Mouse (Mus musculus): Measurements from ENCODE around the gene Asic4. TPM values are rescaled to one million over a fixed set of nuclear protein-coding genes. Genes with fewer than 3 reads are reported as not detected.
A peak's percentile ranks its signal among the peaks of the same experiment; 100 is the strongest.

Asic4 gene
- total RNA-seq, 2 experiments from 2014 or later = not detected

DNA sequence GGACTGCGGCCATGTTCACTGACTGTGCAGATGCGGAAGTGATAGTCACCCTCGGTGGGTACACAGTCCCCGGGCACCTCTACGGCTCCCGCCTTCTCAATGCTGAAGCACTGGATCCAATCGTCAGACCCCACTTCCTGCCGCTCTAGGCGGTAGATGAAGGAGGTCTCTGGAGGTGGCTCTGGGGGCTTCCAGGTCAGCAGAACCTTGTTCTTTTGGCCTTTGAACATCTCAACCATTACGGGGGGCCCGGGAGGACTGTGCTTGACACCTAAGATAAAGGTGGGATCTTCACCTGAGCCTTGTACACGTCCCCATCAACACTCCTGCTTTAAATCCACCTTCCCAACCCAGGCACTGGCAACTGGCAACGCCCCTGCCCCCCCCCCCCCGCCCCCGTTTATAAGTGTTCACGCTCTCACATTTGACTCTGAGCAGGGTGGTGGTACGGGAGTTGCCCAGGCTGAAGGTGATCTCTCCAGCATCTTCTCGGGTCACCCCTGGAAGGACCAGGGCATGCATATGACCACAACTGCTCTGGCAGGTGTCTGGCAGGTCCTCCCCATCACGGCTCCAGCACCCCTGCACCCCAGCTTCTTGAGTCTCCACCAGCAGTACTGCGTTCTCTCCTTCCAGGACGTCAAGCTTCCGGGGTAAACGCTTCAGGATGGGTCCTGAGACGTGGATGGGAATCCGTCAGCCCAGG is 52.9 kb downstream of the Asic4 start:
- no peak for DNase-seq (ENCODE audit: low spot score)

DNA sequence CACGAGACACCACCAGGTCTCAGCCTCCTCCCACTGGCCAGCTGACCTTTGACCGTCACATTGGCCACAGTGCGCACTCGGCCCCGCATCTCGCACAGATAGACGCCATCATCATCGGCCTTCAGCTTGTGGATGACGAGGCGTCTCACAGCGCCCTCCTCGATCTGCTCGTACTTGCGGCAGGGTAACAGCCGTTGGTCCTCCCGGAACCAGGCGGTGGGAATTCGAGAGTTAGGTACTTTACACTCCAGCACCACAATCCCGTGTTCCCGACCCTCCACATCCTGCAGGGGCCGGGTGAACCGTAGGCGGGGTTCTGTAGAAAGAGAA is 53.4 kb downstream of the Asic4 start:
- DNase-seq (ENCODE audit: low spot score) = no peak

DNA sequence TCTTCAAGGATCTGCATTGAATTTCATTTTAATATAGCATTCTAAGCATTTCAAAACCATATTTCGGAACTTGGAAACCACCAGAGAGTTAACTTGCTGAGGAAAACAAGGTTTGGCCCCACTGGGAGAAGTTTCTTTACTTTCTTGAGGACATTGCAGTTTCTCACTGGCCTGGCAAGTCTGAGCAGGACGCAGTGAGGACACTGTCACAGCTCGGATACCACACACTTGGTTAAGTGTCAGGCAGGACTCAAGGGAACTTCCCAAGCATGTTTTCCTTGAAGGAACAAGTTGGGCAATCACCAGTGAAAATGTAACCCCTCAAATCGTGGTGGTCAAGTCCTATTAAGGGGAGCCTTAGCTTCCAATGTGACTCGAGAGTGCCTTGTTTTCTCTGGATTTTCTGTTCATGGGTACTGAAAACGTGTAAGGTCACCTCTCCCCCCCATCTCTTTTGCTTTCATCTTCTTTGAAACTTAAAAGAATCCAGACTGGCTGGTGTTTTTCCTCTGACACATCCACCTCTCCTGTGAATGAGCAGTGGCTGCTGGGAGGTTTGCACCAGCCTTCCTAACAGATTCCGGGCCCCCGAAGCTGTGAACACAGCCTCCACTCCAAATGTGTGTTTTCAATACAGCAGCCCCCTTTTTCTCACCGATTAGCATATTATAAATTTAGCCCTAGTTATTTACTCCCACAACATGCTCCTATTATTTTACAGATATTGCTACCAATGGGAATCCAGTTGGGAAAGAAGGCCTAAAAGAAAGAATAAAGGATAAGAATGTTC is 54.2 kb downstream of the Asic4 start:
- DNase-seq (ENCODE audit: low spot score) = no peak

GRCm38 (mm10) chr1:75505159-75505955 is 55.1 kb downstream of the Asic4 start:
- DNase-seq (ENCODE audit: low spot score) = peak; percentile 64

- DNase-seq (ENCODE audit: low spot score) = peak; percentile 57
Observed at GRCm38 (mm10) chr1:75505956-75506831, 56.0 kb downstream of the Asic4 start, which contains the start of gene Obsl1. Obsl1 (minus strand) TSS chr1:75506452.

DNA sequence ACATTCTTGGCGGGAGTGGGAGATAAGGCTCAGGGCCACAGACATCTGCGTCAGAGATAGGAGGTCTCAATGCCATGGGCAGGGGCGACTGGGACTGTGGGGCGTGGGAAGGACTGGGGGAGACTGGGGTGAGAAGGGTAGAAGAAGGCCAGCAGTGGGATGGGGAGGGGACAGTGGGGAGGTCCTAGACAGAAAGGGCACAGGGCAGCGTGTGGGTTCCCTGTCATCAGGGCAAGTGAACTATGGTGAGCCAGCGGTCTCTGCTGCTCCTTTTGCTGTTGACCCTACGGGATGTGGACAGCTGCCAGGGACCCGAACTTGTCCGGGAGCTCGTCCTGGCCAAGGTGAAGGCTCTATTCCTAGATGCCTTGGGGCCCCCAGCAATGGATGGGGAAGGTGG is 56.8 kb downstream of the Asic4 start, which contains the start of gene Inha:
Inha (plus strand) TSS at position 72 of the 400 bp plus-strand sequence.
- DNase-seq (ENCODE audit: low spot score) = no peak

GRCm38 (mm10) chr1:75509586-75509985 is 59.4 kb downstream of the Asic4 start:
- DNase-seq (ENCODE audit: low spot score) = no peak

DNA sequence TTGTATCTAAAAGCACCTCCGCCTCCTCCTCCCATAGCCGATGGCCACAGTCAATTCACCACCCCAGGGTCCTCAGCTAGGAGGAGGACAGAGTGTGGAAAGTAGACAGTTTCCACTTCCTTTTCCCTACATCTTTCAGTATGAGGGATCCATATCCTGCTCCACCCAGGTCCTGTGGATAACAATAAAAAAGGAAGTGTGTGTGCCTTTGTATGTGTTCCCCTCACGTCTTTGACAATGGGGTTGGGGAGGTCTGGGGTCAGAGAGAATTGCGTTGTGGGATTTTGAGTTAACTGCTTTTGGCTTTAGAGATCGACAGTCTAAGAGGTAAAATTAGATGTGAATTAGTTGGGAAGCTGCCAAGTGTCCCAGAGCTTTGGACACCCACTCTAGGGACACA is 59.9 kb downstream of the Asic4 start:
- no peak for DNase-seq (ENCODE audit: low spot score)

DNA sequence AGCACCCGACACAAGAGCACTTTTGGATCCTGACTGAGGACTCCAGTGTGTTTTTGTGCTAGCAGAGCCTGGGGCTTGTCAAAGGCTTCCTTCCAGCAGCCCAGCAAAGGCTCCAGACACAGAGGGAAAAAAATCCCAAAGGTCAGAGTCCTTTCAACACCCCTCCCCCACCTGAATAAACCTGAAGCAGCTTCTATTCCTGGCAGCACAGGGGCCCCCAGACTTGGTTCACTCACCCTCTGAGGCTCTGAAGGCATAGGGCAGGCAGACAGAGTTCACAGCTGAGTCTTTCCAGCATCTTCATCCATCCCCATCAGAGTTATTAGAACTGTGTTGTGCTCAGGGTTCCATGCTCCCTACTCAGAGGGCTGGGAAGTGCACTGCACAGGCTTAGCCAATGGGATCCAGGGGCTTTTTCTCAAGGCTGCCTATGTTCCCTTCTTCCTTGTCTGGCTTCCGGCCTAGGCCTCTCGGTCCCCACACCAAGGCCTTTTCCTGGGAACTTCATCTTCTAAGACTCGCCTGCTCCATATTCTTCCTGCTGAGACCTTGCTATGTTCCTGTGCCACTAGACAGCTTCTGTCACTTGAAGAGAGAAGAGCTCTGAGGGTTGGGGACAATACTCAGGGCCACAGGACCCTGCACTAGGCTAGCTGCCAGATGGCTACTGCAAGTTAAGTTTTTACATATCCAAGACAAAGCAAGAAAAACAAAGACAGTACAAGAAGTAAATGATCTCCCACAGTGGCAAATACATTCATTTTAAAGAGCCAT is 61.4 kb downstream of the Asic4 start:
- no peak for DNase-seq (ENCODE audit: low spot score)

DNA sequence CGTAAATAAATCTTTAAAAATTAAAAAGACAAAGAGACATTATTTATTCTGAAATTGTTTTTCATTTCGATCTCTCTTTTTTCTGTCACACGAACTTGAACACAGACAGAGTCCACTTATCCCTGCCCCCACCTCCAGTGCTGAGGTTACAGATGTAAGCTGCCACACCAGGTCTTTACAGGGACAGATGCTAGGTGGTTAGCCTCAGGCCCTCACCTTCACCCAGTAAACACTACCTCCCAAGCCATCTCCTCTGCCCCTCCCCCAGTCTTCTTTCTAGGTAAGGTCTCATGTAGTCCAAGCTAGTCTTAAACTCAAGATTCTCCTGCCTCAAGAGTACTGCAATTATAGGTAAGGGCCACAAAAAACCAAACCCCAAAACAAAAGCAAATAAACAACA is 62.3 kb downstream of the Asic4 start:
- DNase-seq (ENCODE audit: low spot score) = no peak

- DNase-seq (ENCODE audit: low spot score) = no peak
Observed at GRCm38 (mm10) chr1:75516703-75517380, 66.6 kb downstream of the Asic4 start.

DNA sequence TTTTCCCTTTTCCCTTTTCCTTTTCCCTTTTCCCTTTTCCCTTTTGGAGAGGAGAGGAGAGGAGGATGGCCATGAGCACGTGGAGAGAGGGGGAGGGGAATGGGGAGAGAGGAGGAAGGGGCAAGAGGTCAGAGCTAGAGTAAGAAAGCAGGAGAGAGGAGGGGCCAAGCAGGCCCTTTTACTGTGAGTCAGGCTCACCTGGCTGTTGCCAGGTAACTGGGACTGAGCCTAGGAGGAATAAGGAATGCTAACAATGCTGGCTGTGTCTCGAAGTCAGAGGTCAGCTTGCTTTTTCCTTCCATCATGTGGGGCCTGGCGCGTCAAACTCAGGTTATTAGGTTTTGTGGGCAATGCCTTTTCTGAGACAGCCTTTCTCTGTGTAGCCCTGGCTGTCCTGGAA is 67.7 kb downstream of the Asic4 start:
- no peak for DNase-seq (ENCODE audit: low spot score)

- DNase-seq (ENCODE audit: low spot score) = no peak
Observed at GRCm38 (mm10) chr1:75518427-75518826, 68.2 kb downstream of the Asic4 start.

DNA sequence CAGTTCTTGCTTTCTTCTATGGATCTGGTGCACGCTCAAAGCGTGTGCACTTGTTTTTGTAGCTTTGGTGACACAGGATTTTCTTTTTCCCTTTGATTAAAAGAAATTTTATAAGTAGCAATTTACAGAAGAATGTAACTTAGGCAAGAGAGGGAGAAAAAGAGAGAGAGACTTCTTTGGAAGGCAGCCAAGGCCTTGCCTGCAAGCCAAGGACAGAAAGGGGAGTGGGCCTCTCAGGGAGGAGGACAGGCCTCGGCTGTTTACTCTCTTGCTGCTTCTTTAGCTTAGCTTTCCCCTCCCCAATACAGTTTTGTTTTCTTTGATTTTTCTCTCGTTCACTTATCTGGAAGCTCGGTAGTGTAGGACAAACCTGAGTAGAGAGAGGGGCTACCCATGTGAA is 69.3 kb downstream of the Asic4 start:
- no peak for DNase-seq (ENCODE audit: low spot score)

DNA sequence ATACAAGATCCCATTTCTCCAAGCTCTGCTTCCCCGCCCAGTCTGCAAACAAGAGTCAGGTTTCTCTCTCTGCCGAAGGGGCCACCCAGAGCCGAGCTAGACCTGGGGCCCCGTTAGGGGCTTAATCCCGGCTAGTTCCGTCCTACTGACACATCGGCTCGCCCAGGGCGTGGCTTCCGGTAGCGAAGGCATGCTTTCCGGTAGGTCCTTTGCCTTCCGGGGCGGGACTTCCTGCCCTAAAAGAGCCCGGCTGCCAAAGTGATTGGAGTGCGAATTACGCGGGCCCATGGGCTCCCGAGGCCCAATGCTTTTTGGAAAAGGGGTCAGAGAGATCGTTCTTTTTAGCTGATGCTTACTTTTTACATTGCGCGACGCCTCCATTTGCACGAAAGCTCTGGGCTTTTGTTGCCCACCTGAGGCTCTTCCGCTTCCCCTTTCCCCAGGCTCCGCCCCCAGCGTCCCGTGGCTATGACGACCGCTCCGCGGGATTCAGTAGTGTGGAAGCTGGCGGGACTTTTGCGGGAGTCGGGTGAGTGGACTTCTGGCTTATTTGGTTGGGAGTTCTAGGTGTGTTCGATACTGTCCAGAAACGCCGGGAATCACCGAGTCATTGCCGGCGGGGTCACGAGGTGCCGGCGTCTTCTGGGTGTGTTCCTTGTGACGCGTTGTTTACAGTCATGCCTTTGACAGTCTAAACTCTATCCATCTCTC is 71.2 kb downstream of the Asic4 start, which contains the start of gene Stk11ip:
Stk11ip (plus strand) TSS at position 209 of the 711 bp plus-strand sequence.
- peak; percentile 94 for DNase-seq (ENCODE audit: low spot score)

Data from gastrocnemius, adult 18-20 months (tissue).